Mouse (Mus musculus): Measurements from ENCODE around the gene Lrrc23. TPM values are rescaled to one million over a fixed set of nuclear protein-coding genes. Genes with fewer than 3 reads are reported as not detected.

Gene Lrrc23
- polyA plus RNA-seq, 1 experiment from 2014 or later = 3.6 TPM

DNA sequence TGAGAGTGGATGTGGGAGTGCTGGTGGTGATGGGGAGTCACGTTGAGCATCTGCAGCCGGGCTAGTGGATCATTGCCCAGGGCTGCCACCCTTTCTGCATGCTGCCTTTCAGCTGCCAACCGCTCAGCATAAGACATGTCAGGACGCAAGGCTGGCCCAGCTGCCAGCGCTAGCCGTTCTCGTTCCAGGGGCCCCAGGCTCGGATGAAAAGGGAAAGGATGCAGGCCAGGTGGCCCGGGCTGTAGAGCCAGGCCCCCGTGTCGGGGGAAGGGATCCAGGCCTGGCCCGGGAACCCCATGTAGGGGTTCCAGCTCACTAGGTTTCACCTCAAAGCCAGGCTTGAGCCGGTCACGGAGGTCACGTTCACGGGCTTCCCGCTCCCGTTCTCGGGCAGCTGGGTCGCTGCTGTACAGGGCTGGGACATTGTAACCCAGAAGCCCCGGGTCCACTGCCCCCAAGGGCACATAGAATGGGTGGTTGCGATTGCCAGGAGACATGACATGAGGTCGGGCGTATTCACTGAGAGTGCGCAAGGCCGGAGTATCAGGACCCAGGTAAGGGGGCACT lies 34.7 kb downstream of the Lrrc23 start:
- Histone ChIP-seq H3K4me2 (peak overlapping the region; percentile 95), H3K4me3 (peak overlapping the region; percentile 54), H3K27me3 (no peaks in the 10 kb centered on the region), H3K9me3 (replicated peaks) (no peaks in the 10 kb centered on the region), H3K4me1 (peaks cover 37% of the 10 kb centered on the region), H3K27ac (peak overlapping the region; percentile 90), H3K9ac (no peak overlapping the region), H3K36me3 (ENCODE audit: poor library complexity, severe bottlenecking) (peaks cover 62% of the 10 kb centered on the region)
- 72% methylated on average over 26 of the region's 26 CpGs for WGBS
- no peak for ATAC-seq

DNA sequence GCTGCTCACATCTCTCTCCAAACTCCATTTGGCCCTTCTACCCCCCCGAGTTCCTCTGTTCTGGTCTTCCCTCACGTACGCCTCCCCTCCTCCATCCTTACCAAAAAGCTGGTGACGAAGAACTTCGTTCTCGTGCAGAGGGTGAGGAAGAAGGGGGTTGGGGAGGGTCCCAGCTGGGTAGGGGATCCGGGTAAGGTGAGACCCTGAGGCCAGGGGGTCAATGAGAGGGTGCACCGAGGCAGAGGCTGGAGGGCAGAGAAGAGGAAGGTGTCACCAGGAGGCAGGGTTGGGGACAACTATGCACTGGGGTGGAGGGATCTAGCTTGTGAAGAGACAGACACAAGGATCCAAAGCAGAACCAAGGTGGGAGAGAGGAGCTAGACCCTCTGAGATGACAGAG lies 35.9 kb downstream of the Lrrc23 start:
- ATAC-seq = no peak
- Histone ChIP-seq H3K27ac (no peak overlapping the region; the same call in 1 of the 2 replicates), H3K27me3 (no peaks in the 10 kb centered on the region), H3K4me1 (peaks cover 49% of the 10 kb centered on the region), H3K9me3 (replicated peaks) (no peaks in the 10 kb centered on the region), H3K36me3 (ENCODE audit: poor library complexity, severe bottlenecking) (peaks cover 56% of the 10 kb centered on the region), H3K9ac (no peak overlapping the region), H3K4me2 (no peak overlapping the region), H3K4me3 (no peak overlapping the region)
- WGBS = 91% methylated on average over 8 of the region's 8 CpGs

DNA sequence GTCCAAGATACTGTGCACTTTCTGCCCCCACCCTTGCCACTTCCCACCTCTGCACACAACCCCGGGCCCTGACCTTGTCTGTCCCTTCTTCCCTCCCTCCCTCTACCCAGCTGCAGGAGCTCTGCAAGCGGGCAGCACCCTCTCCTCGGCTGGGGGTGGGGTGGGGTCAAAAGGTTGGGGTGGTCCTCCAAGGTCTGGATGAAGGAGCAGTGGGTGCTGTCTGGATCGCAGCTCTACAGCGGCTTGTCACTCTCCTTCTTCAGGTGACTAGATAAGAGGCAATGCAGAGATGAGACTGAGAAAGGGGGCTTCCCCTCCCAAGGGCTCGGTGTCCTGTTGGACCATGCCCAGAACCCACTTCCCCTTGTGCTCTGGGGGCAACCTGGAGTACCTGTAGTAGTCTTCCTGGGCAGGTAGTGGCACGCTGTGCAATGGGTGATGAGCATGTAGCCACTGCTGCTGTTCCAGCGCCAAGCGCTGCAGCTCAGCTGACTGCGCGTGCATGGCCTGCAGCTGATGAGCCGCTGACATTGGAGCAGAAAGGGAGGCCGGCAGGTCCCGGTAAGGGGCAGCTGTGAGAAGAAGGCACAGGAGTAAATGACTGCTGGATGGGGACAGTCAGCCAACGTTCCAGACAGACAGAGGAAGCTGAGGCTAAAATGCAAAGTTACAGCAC lies 36.5 kb downstream of the Lrrc23 start:
- no peak overlapping the region for H3K9ac ChIP-seq
- peaks cover 53% of the 10 kb centered on the region for H3K4me1 ChIP-seq
- no peak overlapping the region for H3K4me3 ChIP-seq
- H3K27me3 ChIP-seq = no peaks in the 10 kb centered on the region
- H3K4me2 ChIP-seq = no peak overlapping the region
- no peak for ATAC-seq
- 91% methylated on average over 15 of the region's 15 CpGs for WGBS
- no peak overlapping the region for H3K27ac ChIP-seq
- peaks cover 52% of the 10 kb centered on the region for H3K36me3 ChIP-seq (ENCODE audit: poor library complexity, severe bottlenecking)
- no peaks in the 10 kb centered on the region for H3K9me3 ChIP-seq (replicated peaks)

DNA sequence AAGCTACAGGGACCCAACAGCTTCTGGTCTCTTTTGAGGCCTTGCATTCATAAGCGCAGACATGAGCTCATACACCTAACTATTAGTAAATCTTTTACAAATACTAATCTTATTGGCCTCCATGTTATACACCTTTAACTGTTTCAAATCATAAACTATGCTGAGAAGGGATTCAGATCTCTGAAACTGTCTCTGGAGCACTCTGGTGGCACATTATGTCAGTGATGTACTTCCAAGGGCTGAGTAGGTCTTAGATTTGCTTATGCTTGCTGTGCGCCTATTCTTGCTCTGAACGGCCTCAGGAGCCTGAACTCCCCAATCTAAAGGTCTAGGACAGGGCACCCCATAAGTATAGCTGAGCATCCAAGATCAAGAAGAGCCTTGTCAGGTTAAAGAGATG lies 37.7 kb downstream of the Lrrc23 start:
- Histone ChIP-seq H3K9me3 (replicated peaks) (no peaks in the 10 kb centered on the region), H3K36me3 (ENCODE audit: poor library complexity, severe bottlenecking) (peaks cover 41% of the 10 kb centered on the region), H3K4me1 (peaks cover 48% of the 10 kb centered on the region), H3K4me3 (peak overlapping the region; percentile 67), H3K4me2 (peak overlapping the region; percentile 78), H3K27me3 (no peaks in the 10 kb centered on the region), H3K9ac (peak overlapping the region; percentile 95), H3K27ac (peak overlapping the region; percentile 100)
- ATAC-seq = no peak
- 65% methylated on average over 3 of the region's 3 CpGs for WGBS

DNA sequence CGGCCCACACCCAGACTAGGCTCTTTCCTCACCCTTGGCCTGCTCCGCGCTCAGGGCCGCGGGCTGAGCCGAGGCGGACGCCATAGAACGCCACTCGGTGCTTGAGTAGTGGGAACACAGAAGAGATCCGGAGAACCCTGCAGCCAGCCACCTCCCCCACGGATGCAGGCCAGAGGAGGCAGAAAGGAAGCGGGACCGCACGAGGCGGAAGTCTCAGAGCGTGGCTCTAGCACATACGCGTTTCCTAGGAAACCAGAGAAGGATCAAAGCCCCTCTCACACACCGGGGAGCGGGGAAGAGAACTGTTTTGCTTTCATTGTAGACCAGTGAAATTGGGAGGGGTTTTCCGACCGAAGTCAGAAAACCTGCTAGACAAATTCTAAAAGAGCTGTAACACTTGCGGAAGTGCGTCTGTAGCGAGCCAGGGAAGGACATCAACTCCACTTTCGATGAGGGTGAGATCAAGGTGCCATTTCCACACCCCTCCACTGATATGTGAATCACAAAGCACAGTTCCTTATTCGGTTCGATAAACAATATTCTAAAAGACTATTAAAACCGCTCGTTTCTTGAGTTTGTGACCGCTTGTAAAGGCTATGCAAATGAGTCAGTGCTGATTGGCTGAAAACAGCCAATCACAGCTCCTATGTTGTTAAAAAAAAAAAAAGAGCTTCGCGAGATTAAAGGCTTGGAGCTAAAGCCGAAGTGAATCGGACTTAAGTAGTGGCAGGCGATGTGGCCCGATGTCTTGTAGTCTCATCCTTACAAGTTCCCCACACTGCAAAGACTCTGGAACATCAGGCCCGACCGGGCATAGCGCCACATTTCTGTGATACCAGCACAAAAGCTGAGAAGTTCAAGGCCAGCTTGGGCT lies 38.4 kb downstream of the Lrrc23 start, which contains the start of gene Grcc10:
Grcc10 (minus strand) TSS at position 487 of the 874 bp plus-strand sequence.
- Histone ChIP-seq H3K9ac (peak within 1 kb of the TSS; percentile 95), H3K4me3 (peak within 1 kb of the TSS; percentile 67), H3K27me3 (no peaks in the 10 kb centered on the region), H3K4me2 (peak within 1 kb of the TSS; percentile 78), H3K4me1 (peaks cover 41% of the 10 kb centered on the region), H3K27ac (peak within 1 kb of the TSS; percentile 100), H3K36me3 (ENCODE audit: poor library complexity, severe bottlenecking) (peaks cover 38% of the 10 kb centered on the region), H3K9me3 (replicated peaks) (no peaks in the 10 kb centered on the region)
- ATAC-seq = peak; percentile 85
- under 1% methylated on average over 41 of the region's 41 CpGs for WGBS

DNA sequence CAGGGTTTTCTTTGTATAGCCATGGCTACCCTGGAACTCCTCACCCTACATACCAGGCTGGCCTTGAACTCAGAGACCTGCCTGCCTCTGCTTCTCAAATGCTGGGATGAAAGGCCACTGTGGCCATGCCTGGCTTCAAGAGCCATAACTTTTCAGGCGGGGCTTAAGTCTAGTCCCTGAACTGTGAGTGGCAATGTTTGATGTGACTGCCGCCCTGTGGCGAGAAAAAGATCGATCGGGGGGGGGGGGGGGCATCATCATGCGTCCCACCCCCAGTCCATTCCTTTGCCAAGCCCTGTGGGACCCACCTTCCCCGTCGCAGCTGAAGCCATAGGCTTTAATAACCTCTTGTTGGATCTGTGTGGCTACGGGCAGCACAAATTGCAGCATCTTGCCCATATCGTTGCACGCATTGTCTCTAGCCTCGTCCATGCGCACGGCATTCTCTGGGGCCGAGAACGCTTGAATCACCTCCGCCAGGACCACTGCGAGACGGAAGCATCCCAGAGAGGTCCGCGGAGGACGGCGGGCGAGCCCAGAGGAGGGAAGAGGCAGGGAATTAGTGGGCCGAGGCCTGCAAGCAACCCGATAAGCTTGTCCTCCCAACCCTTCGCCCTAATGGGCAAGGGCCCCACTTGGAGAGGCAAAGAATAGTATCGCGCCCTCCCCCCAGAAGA lies 39.2 kb downstream of the Lrrc23 start:
- Histone ChIP-seq H3K9ac (peak overlapping the region; percentile 95), H3K36me3 (ENCODE audit: poor library complexity, severe bottlenecking) (peaks cover 38% of the 10 kb centered on the region), H3K4me1 (peaks cover 37% of the 10 kb centered on the region), H3K4me3 (peak overlapping the region; percentile 67), H3K27me3 (no peaks in the 10 kb centered on the region), H3K27ac (peak overlapping the region; percentile 100), H3K9me3 (replicated peaks) (no peaks in the 10 kb centered on the region), H3K4me2 (peak overlapping the region; percentile 78)
- WGBS = under 1% methylated on average over 28 of the region's 29 CpGs
- ATAC-seq = peak; percentile 29

DNA sequence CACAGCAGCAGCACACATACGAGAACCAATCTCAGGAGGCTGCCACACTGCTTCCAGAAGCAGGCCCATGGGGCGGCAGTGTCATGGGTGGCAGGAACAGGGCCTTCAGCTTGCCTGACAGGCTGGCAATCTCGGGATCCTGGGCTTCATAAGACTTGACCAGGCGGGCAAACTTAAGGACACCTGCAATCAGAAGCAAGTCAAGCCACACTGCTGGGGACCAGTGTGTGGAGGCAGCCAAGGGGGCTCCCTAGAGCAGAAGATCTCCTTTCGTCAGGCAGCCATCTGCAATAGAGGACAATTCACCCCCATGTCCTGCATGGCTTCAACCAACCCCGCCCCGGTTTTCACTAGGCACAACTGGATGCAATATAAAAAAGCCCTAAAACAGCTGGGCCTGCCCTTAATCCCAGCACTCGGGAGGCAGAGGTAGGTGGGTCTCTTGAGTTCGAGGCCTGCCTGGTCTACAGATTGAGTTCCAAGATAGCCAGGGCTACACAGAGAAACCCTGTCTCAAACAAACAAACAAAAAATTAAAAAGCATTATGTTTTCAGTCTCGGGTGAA lies 40.2 kb downstream of the Lrrc23 start:
- Histone ChIP-seq H3K27me3 (no peaks in the 10 kb centered on the region), H3K9ac (peak overlapping the region; percentile 45; the same call in 1 of the 2 replicates), H3K27ac (peak overlapping the region; percentile 100), H3K4me3 (0 out of 2 replicates have a peak overlapping the region, but pooled peaks have one; percentile 67), H3K36me3 (ENCODE audit: poor library complexity, severe bottlenecking) (peaks cover 29% of the 10 kb centered on the region), H3K4me1 (peaks cover 34% of the 10 kb centered on the region), H3K4me2 (peak overlapping the region; percentile 78), H3K9me3 (replicated peaks) (no peaks in the 10 kb centered on the region)
- 87% methylated on average over 10 of the region's 10 CpGs for WGBS
- ATAC-seq = no peak

DNA sequence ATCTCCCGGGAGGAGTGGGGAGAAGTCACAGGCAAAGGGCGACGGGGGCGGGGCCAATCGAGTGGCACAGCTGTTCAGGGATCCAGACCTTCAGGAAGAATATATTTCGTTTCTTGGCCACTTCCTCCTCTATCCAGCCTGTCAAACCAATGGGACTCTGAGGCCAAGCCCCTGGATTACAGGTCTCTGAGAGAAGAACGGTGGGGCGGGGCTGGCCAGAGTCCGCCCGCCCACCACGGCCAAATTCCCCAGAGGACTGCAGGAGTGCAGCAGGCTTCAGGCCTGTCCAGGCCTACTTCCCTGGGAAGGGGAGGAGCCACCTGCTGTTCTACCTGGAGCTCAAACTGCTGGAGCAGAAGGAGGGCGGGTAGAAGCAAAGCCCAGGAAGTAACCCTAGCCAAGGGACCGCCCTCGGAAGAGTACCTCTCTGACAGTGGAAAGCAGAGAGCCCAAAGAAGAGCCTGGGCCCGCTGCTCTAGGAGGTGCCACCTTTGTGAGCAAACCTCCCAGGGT lies 41.0 kb downstream of the Lrrc23 start, which contains the start of gene Ptpn6:
Ptpn6 (minus strand) TSS at position 204 of the 513 bp plus-strand sequence.
- Histone ChIP-seq H3K27ac (peak within 1 kb of the TSS; percentile 100; the same call in 1 of the 2 replicates), H3K4me2 (peak within 1 kb of the TSS; percentile 78), H3K4me1 (peaks cover 34% of the 10 kb centered on the region), H3K9me3 (replicated peaks) (no peaks in the 10 kb centered on the region), H3K27me3 (no peaks in the 10 kb centered on the region), H3K36me3 (ENCODE audit: poor library complexity, severe bottlenecking) (peaks cover 22% of the 10 kb centered on the region), H3K9ac (peak within 1 kb of the TSS; percentile 14; the same call in 1 of the 2 replicates), H3K4me3 (0 out of 2 replicates have a peak within 1 kb of the TSS, but pooled peaks have one; percentile 67)
- ATAC-seq = no peak
- WGBS = 29% methylated on average over 15 of the region's 15 CpGs

DNA sequence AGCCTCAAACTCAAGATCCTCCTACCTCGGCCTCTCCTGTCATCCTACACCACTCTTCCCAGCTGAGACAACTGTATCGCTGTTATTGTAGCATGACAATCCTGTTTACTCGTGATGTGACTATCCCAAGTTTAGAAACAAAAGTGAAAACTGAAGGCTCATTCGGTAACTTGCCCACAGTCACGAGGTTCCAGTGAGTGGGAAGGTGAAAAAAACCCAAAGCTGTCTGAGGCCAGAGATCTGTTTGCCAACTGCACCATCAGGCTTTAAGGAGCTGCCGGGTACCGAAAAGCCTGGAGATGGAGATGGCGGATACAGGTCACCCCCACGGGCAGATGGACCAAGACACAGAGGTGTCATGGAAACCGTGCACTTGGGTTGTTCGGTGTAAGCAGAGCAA lies 42.5 kb downstream of the Lrrc23 start:
- Histone ChIP-seq H3K9me3 (replicated peaks) (no peaks in the 10 kb centered on the region), H3K36me3 (ENCODE audit: poor library complexity, severe bottlenecking) (0 out of 2 replicates have a peak, but pooled peaks cover 9% of the 10 kb centered on the region), H3K27me3 (no peaks in the 10 kb centered on the region), H3K4me3 (no peak overlapping the region), H3K4me2 (no peak overlapping the region), H3K9ac (no peak overlapping the region), H3K27ac (no peak overlapping the region), H3K4me1 (peaks cover 26% of the 10 kb centered on the region)
- no peak for ATAC-seq
- 92% methylated on average over 11 of the region's 11 CpGs for WGBS

DNA sequence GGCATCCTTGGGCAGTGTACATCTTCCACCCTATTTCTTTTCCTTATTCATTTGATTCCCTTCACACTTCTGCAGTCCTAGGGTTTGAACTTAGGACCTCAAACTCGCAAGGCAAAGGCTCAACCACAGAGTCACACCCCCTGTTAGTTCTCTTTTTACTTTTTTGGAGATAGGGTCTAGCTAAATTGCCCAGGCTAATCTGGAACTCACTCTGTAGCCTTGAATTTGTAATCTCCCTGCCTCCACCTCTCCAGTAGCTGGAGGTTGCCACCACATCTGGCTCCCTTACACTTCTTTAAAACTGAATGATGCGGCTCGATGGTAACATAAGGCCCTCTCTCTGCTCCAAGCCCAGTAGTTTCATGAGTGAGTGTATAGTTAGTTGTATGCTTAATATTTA lies 45.1 kb downstream of the Lrrc23 start:
- no peak for ATAC-seq
- Histone ChIP-seq H3K4me3 (no peak overlapping the region), H3K4me1 (peaks cover 13% of the 10 kb centered on the region), H3K27ac (no peak overlapping the region), H3K4me2 (no peak overlapping the region), H3K36me3 (ENCODE audit: poor library complexity, severe bottlenecking) (0 out of 2 replicates have a peak, but pooled peaks cover 9% of the 10 kb centered on the region), H3K9me3 (replicated peaks) (no peaks in the 10 kb centered on the region), H3K27me3 (no peaks in the 10 kb centered on the region), H3K9ac (no peak overlapping the region)
- 85% methylated on average over 3 of the region's 3 CpGs for WGBS
